Mouse (Mus musculus) liver, embryonic 12.5 days (tissue): ENCODE measurements around the gene Kcnip3. TPM values are rescaled to one million over a fixed set of nuclear protein-coding genes. Genes with fewer than 3 reads are reported as not detected.
A peak's percentile ranks its signal among the peaks of the same experiment; 100 is the strongest.

Source experiments
- ATAC-seq: fragments of 200-750 bp; cut with Nextera tagmentation; 2 replicates; pipeline ENCODE4 v1.8.0; 2017; ENCODE audit warnings: moderate number of reproducible peaks, mild to moderate bottlenecking, moderate library complexity
- H3K27ac ChIP-seq: fragments of 300-500 bp; sonication (generic); 2 replicates; pipeline ENCODE4 v1.5.1; 2016; ENCODE audit warnings: mild to moderate bottlenecking
- H3K27me3 ChIP-seq: fragments of 300-500 bp; sonication (generic); replicated peaks from 2 replicates; pipeline ENCODE4 v1.6.1; 2016; ENCODE audit warnings: mild to moderate bottlenecking, moderate library complexity
- H3K36me3 ChIP-seq: fragments of 300-500 bp; sonication (generic); 2 replicates; pipeline ENCODE4 v1.6.1; 2016; ENCODE audit warnings: mild to moderate bottlenecking, moderate library complexity
- H3K4me1 ChIP-seq: fragments of 300-500 bp; sonication (generic); 2 replicates; pipeline ENCODE4 v1.6.1; 2016
- H3K4me2 ChIP-seq: fragments of 300-500 bp; sonication (generic); 2 replicates; pipeline ENCODE4 v1.6.1; 2016; ENCODE audit warnings: mild to moderate bottlenecking, moderate library complexity
- H3K4me3 ChIP-seq: fragments of 300-500 bp; sonication (generic); 2 replicates; pipeline ENCODE4 v1.5.1; 2016; ENCODE audit warnings: mild to moderate bottlenecking, moderate library complexity
- H3K9ac ChIP-seq: fragments of 300-500 bp; sonication (generic); 2 replicates; pipeline ENCODE4 v1.6.1; 2016; ENCODE audit warnings: mild to moderate bottlenecking, moderate library complexity
- H3K9me3 ChIP-seq: fragments of 300-500 bp; sonication (generic); replicated peaks from 2 replicates; pipeline ENCODE4 v1.6.1; 2016; ENCODE audit warnings: mild to moderate bottlenecking, moderate library complexity
- WGBS: fragments of 180-500 bp; shearing (Covaris S2); methylation state at CpG from one replicate; pipeline ENCODE4 v1.1.7; 2016; ENCODE audit not compliant: insufficient replicate concordance; 5-methylcytosine and 5-hydroxymethylcytosine counted together
- polyA plus RNA-seq: library from polyadenylated mRNA; unstranded; fragments of >200 nt; fragmentation: Nextera tagmentation; extraction: Ambion mirVana; gene quantifications from 2 replicates; pipeline ENCODE4 v1.2.1, GENCODE M21; 2016

The Kcnip3 gene
- polyA plus RNA-seq, 1 experiment from 2014 or later: 0.70 TPM

GRCm38 (mm10) chr2:127513244-127513643, 8.7 kb downstream of the Kcnip3 start:
- Histone ChIP-seq H3K9ac (no peak overlapping the region), H3K27me3 (peaks cover 15% of the 10 kb centered on the region), H3K27ac (no peak overlapping the region), H3K36me3 (no peaks in the 10 kb centered on the region), H3K4me1 (no peaks in the 10 kb centered on the region), H3K9me3 (no peaks in the 10 kb centered on the region), H3K4me3 (no peak overlapping the region), H3K4me2 (no peak overlapping the region)
- ATAC-seq: no peak
- WGBS: 58% methylated on average over 3 of the region's 3 CpGs

- Histone ChIP-seq H3K4me3 (no peak overlapping the region), H3K27me3 (peaks cover 16% of the 10 kb centered on the region; the same call in 1 of the 2 replicates), H3K9ac (no peak overlapping the region), H3K4me1 (no peaks in the 10 kb centered on the region), H3K9me3 (no peaks in the 10 kb centered on the region), H3K36me3 (no peaks in the 10 kb centered on the region), H3K4me2 (no peak overlapping the region), H3K27ac (no peak overlapping the region)
- no peak for ATAC-seq
- 51% methylated on average over 4 of the region's 4 CpGs for WGBS
Observed at GRCm38 (mm10) chr2:127511426-127511825, 10.5 kb downstream of the Kcnip3 start.

GRCm38 (mm10) chr2:127507967-127508660, 13.8 kb downstream of the Kcnip3 start:
- no peaks in the 10 kb centered on the region for H3K36me3 ChIP-seq
- ATAC-seq: no peak
- H3K9ac ChIP-seq: no peak overlapping the region
- H3K27ac ChIP-seq: no peak overlapping the region
- H3K9me3 ChIP-seq: no peaks in the 10 kb centered on the region
- no peak overlapping the region for H3K4me3 ChIP-seq
- no peak overlapping the region for H3K4me2 ChIP-seq
- WGBS: 46% methylated on average over 7 of the region's 7 CpGs
- H3K4me1 ChIP-seq: no peaks in the 10 kb centered on the region
- H3K27me3 ChIP-seq: peaks cover 32% of the 10 kb centered on the region; the same call in 1 of the 2 replicates

GRCm38 (mm10) chr2:127507077-127507774, 14.7 kb downstream of the Kcnip3 start:
- peak; percentile 44 for ATAC-seq
- H3K36me3 ChIP-seq: no peaks in the 10 kb centered on the region
- no peak overlapping the region for H3K9ac ChIP-seq
- no peak overlapping the region for H3K4me2 ChIP-seq
- H3K9me3 ChIP-seq: no peaks in the 10 kb centered on the region
- 27% methylated on average over 7 of the region's 7 CpGs for WGBS
- peaks cover 32% of the 10 kb centered on the region for H3K27me3 ChIP-seq
- no peak overlapping the region for H3K27ac ChIP-seq
- no peak overlapping the region for H3K4me3 ChIP-seq
- H3K4me1 ChIP-seq: no peaks in the 10 kb centered on the region

GRCm38 (mm10) chr2:127506131-127506632, 15.7 kb downstream of the Kcnip3 start:
- H3K36me3 ChIP-seq: no peaks in the 10 kb centered on the region
- no peak overlapping the region for H3K27ac ChIP-seq
- no peak overlapping the region for H3K9ac ChIP-seq
- no peak overlapping the region for H3K4me3 ChIP-seq
- no peak for ATAC-seq
- no peak overlapping the region for H3K4me2 ChIP-seq
- H3K4me1 ChIP-seq: no peaks in the 10 kb centered on the region
- 51% methylated on average over 6 of the region's 6 CpGs for WGBS
- no peaks in the 10 kb centered on the region for H3K9me3 ChIP-seq
- peaks cover 35% of the 10 kb centered on the region for H3K27me3 ChIP-seq

GRCm38 (mm10) chr2:127505196-127505595, 16.7 kb downstream of the Kcnip3 start:
- H3K4me3 ChIP-seq: no peak overlapping the region
- 41% methylated on average over 4 of the region's 4 CpGs for WGBS
- no peak overlapping the region for H3K27ac ChIP-seq

GRCm38 (mm10) chr2:127503751-127504549, 17.9 kb downstream of the Kcnip3 start:
- Histone ChIP-seq H3K9me3 (no peaks in the 10 kb centered on the region), H3K27me3 (peaks cover 42% of the 10 kb centered on the region), H3K36me3 (no peaks in the 10 kb centered on the region), H3K9ac (no peak overlapping the region), H3K4me1 (no peaks in the 10 kb centered on the region), H3K4me3 (no peak overlapping the region), H3K27ac (no peak overlapping the region), H3K4me2 (no peak overlapping the region)
- WGBS: 51% methylated on average over 8 of the region's 8 CpGs
- ATAC-seq: no peak

More at GRCm38 (mm10) chr2:127505196-127505595, 16.7 kb downstream of the Kcnip3 start:
- Histone ChIP-seq H3K4me2 (no peak overlapping the region), H3K9ac (no peak overlapping the region), H3K36me3 (no peaks in the 10 kb centered on the region), H3K9me3 (no peaks in the 10 kb centered on the region), H3K4me1 (no peaks in the 10 kb centered on the region), H3K27me3 (peaks cover 36% of the 10 kb centered on the region)
- ATAC-seq: no peak

GRCm38 (mm10) chr2:127501061-127501460, 20.8 kb downstream of the Kcnip3 start:
- H3K27ac ChIP-seq: no peak overlapping the region
- H3K4me2 ChIP-seq: no peak overlapping the region
- peaks cover 34% of the 10 kb centered on the region for H3K27me3 ChIP-seq
- H3K9ac ChIP-seq: no peak overlapping the region
- no peaks in the 10 kb centered on the region for H3K9me3 ChIP-seq
- no peak overlapping the region for H3K4me3 ChIP-seq
- H3K36me3 ChIP-seq: no peaks in the 10 kb centered on the region
- ATAC-seq: no peak
- 41% methylated on average over 7 of the region's 7 CpGs for WGBS
- no peaks in the 10 kb centered on the region for H3K4me1 ChIP-seq

GRCm38 (mm10) chr2:127498750-127499149, 23.1 kb downstream of the Kcnip3 start:
- no peaks in the 10 kb centered on the region for H3K36me3 ChIP-seq
- 62% methylated on average over 8 of the region's 8 CpGs for WGBS
- H3K27ac ChIP-seq: no peak overlapping the region
- H3K4me2 ChIP-seq: no peak overlapping the region
- no peak for ATAC-seq
- no peaks in the 10 kb centered on the region for H3K4me1 ChIP-seq
- H3K4me3 ChIP-seq: no peak overlapping the region
- H3K27me3 ChIP-seq: peaks cover 26% of the 10 kb centered on the region
- no peaks in the 10 kb centered on the region for H3K9me3 ChIP-seq
- no peak overlapping the region for H3K9ac ChIP-seq

GRCm38 (mm10) chr2:127496321-127496720, 25.6 kb downstream of the Kcnip3 start:
- H3K36me3 ChIP-seq: no peaks in the 10 kb centered on the region

GRCm38 (mm10) chr2:127484476-127485170, 37.3 kb downstream of the Kcnip3 start:
- Histone ChIP-seq H3K4me1 (0 out of 2 replicates have a peak, but pooled peaks cover 15% of the 10 kb centered on the region), H3K4me2 (peak overlapping the region; percentile 50), H3K4me3 (no peak overlapping the region), H3K27me3 (peaks cover 71% of the 10 kb centered on the region), H3K9ac (no peak overlapping the region), H3K36me3 (no peaks in the 10 kb centered on the region), H3K9me3 (no peaks in the 10 kb centered on the region), H3K27ac (no peak overlapping the region)
- WGBS: 9% methylated on average over 19 of the region's 19 CpGs
- peak; percentile 53 for ATAC-seq

More at GRCm38 (mm10) chr2:127496321-127496720, 25.6 kb downstream of the Kcnip3 start:
- Histone ChIP-seq H3K27me3 (peaks cover 20% of the 10 kb centered on the region), H3K4me2 (no peak overlapping the region), H3K9ac (no peak overlapping the region), H3K9me3 (no peaks in the 10 kb centered on the region), H3K4me1 (no peaks in the 10 kb centered on the region), H3K4me3 (no peak overlapping the region), H3K27ac (no peak overlapping the region)
- WGBS: 61% methylated on average over 1 of the region's 1 CpGs
- no peak for ATAC-seq
